Mouse (Mus musculus) forebrain, embryonic 14.5 days (tissue): Measurements from ENCODE around the gene Fahd2a. TPM values are rescaled to one million over a fixed set of nuclear protein-coding genes. Genes with fewer than 3 reads are reported as not detected.

Experiments
- ATAC-seq: fragments of 200-750 bp; cut with Nextera tagmentation; 2 replicates; pipeline ENCODE4 v1.8.0; 2017; ENCODE audit warnings: mild to moderate bottlenecking, moderate library complexity
- DNase-seq: peaks from one replicate; pipeline ENCODE4 v3.0.0-alpha.2; 2015; ENCODE audit warnings: low spot score
- H3K27ac ChIP-seq: fragments of 300-500 bp; sonication (generic); 2 replicates; pipeline ENCODE4 v1.5.1; 2014; ENCODE audit warnings: low read depth, mild to moderate bottlenecking, control low read depth, low read length, moderate library complexity
- H3K27me3 ChIP-seq: fragments of 300-500 bp; sonication (generic); replicated peaks from 2 replicates; pipeline ENCODE4 v1.6.1; 2014; ENCODE audit warnings: low read length, control low read depth, mixed read lengths; ENCODE audit not compliant: control insufficient read depth, insufficient read depth
- H3K36me3 ChIP-seq: fragments of 300-500 bp; sonication (generic); 2 replicates; pipeline ENCODE4 v1.6.1; 2014; ENCODE audit warnings: low read length, control low read depth; ENCODE audit not compliant: control insufficient read depth, insufficient read depth
- H3K4me1 ChIP-seq: fragments of 300-500 bp; sonication (generic); 2 replicates; pipeline ENCODE4 v1.6.1; 2014; ENCODE audit warnings: antibody characterized with exemption, low read length, control low read depth; ENCODE audit not compliant: control insufficient read depth, insufficient read depth
- H3K4me2 ChIP-seq: fragments of 300-500 bp; sonication (generic); 2 replicates; pipeline ENCODE4 v1.6.1; 2014; ENCODE audit warnings: mild to moderate bottlenecking, control low read depth, low read length
- H3K4me3 ChIP-seq: fragments of 300-500 bp; sonication (generic); 2 replicates; pipeline ENCODE4 v1.5.1; 2014; ENCODE audit warnings: low read depth, low read length, control low read depth
- H3K9ac ChIP-seq: fragments of 300-500 bp; sonication (generic); 2 replicates; pipeline ENCODE4 v1.6.1; 2014; ENCODE audit warnings: mild to moderate bottlenecking, low read length, control low read depth, moderate library complexity
- H3K9me3 ChIP-seq: fragments of 300-500 bp; sonication (generic); replicated peaks from 2 replicates; pipeline ENCODE4 v1.6.1; 2016; ENCODE audit warnings: low read length, control low read depth, mixed read lengths; ENCODE audit not compliant: control insufficient read depth
- WGBS: fragments of 180-500 bp; shearing (Covaris S2); extraction: QIAGEN DNeasy Blood & Tissue Kit; methylation state at CpG from one replicate; pipeline ENCODE4 v1.1.7; 2014; 5-methylcytosine and 5-hydroxymethylcytosine counted together
- polyA plus RNA-seq: library from polyadenylated mRNA; unstranded; fragments of >200 nt; fragmentation: Nextera tagmentation; extraction: Ambion mirVana; gene quantifications from 2 replicates; pipeline ENCODE4 v1.2.1, GENCODE M21; 2014

The Fahd2a gene
- polyA plus RNA-seq, 1 experiment from 2014 or later = 32.1 TPM

DNA sequence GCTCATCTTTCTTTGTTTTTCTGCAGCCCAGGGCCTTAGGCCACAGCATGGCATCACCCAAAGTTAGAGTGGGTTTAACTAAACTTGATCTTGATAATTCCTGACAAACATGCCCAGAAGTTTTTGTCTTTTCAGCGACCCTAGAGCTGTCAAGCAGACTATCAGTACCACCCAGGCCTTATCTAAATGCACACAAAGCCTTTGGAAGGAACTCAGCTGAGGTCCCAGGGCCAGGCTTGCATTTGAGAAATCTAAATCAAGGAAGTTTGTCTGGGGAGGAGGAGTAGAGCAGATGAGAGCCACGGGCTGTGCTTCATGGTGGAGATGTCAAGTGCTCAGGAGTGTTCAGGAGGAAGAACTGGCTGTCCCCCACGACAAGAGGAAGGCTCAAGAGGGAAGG is 2.5 kb upstream of the Fahd2a start:
- no peaks in the 10 kb centered on the region for H3K27me3 ChIP-seq
- no peak overlapping the region for H3K27ac ChIP-seq
- DNase-seq (no peak), ATAC-seq (no peak)
- no peak overlapping the region for H3K4me3 ChIP-seq
- H3K9ac ChIP-seq = no peak overlapping the region
- 67% methylated on average over 3 of the region's 3 CpGs for WGBS
- peaks cover 9% of the 10 kb centered on the region for H3K4me1 ChIP-seq
- H3K4me2 ChIP-seq = no peak overlapping the region
- H3K9me3 ChIP-seq = no peaks in the 10 kb centered on the region
- no peaks in the 10 kb centered on the region for H3K36me3 ChIP-seq

DNA sequence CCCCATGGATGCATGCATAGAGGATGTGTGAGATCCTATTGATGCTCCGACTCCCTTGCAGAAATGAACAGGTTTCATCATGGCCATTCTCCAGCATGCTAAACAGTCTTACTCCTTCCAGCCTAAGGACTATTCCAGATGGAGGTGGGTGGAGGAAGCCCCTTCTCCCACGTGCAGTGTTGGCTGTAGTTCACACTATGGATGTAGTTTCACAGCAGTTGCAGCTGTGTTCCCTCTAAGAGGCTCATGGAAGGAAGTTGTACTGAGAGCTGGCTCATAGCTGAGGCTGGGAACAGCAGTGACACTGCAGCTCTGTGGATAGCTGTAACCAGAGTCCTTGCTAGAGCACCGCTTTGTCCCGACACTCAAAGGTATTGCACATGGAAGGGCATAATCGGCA is 6.7 kb downstream of the Fahd2a start:
- DNase-seq (no peak), ATAC-seq (no peak)
- Histone ChIP-seq H3K9me3 (no peaks in the 10 kb centered on the region), H3K4me3 (no peak overlapping the region), H3K4me2 (no peak overlapping the region), H3K27ac (no peak overlapping the region), H3K9ac (no peak overlapping the region), H3K27me3 (no peaks in the 10 kb centered on the region), H3K4me1 (no peaks in the 10 kb centered on the region), H3K36me3 (peaks cover 48% of the 10 kb centered on the region)
- 89% methylated on average over 5 of the region's 5 CpGs for WGBS

DNA sequence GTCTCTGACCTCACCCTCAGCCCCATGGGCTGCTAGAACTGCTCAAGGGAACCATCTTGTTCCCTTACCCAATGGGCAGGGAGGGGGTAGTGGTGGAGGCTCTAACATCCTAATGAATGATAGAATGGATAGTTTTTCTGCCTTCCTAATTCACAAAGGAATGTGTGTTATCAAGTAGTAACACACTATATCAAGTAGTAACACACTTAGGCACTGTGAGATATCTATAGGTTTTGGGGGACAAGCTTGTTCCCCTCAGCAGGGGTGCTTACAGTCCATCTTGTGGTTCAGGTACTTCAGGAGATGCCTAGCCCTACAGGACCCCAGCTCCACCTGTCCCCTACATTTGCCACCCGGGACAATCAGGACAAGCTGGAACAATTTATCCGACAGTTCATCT is 8.8 kb downstream of the Fahd2a start:
- no peak overlapping the region for H3K4me2 ChIP-seq
- H3K27ac ChIP-seq = no peak overlapping the region
- no peak overlapping the region for H3K9ac ChIP-seq
- no peak for DNase-seq
- H3K36me3 ChIP-seq = peaks cover 45% of the 10 kb centered on the region
- H3K27me3 ChIP-seq = no peaks in the 10 kb centered on the region
- ATAC-seq = no peak
- H3K4me1 ChIP-seq = no peaks in the 10 kb centered on the region
- no peaks in the 10 kb centered on the region for H3K9me3 ChIP-seq
- 98% methylated on average over 2 of the region's 2 CpGs for WGBS
- no peak overlapping the region for H3K4me3 ChIP-seq

DNA sequence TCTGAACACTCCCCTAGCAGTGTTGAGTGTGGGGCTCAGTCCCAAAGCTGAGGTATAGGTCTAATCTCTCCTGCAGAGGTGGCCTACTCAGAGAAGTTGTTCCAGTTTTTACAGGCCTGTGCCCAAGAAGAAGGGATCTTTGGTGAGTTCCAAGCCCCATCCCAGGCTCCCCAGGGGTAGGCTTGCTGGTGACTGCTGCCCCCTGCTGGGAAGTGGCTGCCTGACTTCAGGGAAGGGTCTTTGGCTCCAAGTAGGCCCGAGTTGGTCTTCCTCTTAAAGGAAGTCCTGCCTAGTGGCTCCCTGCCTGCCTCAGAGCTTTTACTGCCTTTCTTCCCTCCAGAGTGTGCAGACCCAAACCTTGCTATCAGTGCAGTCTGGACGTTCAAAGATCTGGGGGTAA is 9.2 kb downstream of the Fahd2a start:
- no peak overlapping the region for H3K27ac ChIP-seq
- 58% methylated on average over 2 of the region's 2 CpGs for WGBS
- peak; percentile 32 for DNase-seq
- peaks cover 42% of the 10 kb centered on the region for H3K36me3 ChIP-seq
- H3K27me3 ChIP-seq = no peaks in the 10 kb centered on the region
- H3K9me3 ChIP-seq = no peaks in the 10 kb centered on the region
- no peaks in the 10 kb centered on the region for H3K4me1 ChIP-seq
- H3K4me3 ChIP-seq = no peak overlapping the region
- no peak overlapping the region for H3K9ac ChIP-seq
- 0 out of 2 replicates have a peak, but pooled peaks have one; percentile 32 for ATAC-seq
- no peak overlapping the region for H3K4me2 ChIP-seq

DNA sequence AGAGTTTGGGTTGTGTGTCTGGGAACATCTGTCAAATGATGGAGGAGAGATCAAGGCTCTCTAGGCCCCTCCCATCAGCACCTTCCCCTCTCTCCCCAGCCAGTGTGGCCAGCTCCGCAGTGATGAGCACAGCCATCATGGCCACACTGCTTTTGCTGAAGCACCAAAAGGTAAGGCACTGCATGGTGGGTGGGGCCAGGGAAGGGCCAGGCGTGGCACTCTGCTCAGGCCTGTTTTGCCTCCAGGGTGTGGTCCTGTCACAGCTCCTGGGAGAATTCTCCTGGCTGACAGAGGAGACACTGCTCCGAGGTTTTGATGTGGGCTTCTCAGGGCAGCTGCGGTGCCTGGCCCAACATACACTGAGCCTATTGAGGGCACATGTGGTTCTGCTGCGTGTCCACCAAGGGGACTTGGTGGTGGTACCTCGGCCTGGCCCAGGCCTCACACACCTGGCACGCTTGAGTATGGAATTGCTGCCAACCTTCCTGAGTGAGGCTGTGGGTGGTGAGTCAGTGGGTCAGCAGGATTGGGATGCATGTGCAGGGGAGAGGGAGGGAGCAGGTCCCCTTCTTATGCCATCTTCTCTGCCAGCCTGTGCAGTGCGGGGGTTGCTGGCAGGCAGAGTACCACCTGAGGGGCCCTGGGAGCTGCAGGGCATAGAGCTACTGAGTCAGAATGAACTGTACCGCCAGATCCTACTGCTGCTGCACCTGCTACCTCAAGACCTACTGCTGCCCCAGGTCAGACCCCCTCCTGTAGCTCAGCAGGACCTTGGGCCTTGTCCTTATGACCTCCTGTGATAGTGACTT is 10.7 kb downstream of the Fahd2a start:
- no peak for ATAC-seq
- no peaks in the 10 kb centered on the region for H3K9me3 ChIP-seq
- H3K4me2 ChIP-seq = no peak overlapping the region
- peaks cover 35% of the 10 kb centered on the region for H3K36me3 ChIP-seq
- DNase-seq = no peak
- H3K9ac ChIP-seq = no peak overlapping the region
- no peaks in the 10 kb centered on the region for H3K27me3 ChIP-seq
- no peak overlapping the region for H3K27ac ChIP-seq
- 84% methylated on average over 9 of the region's 9 CpGs for WGBS
- H3K4me3 ChIP-seq = no peak overlapping the region
- H3K4me1 ChIP-seq = no peaks in the 10 kb centered on the region

DNA sequence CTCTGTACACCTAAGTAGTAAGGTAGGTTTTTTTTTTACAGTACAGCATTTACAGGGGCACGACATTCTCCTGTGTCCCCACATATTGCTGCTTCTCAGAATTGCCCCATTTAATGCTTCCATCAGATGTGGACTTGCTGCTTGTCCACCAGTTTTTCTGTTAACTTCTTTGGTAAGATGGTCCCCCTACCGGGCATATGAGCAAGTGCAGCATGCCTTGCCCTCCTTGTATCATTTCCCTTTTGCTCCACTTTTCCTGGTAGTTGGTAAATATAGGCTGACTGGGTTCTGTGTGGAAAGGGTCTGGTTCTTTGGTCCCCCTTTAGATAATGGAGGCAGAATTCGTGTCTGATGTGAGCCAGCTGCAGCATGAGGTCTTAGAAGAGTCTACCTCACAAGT is 14.1 kb downstream of the Fahd2a start:
- Histone ChIP-seq H3K27ac (no peak overlapping the region), H3K4me2 (no peak overlapping the region), H3K4me1 (no peaks in the 10 kb centered on the region), H3K4me3 (no peak overlapping the region), H3K36me3 (0 out of 2 replicates have a peak, but pooled peaks cover 11% of the 10 kb centered on the region), H3K9ac (no peak overlapping the region), H3K27me3 (no peaks in the 10 kb centered on the region), H3K9me3 (no peaks in the 10 kb centered on the region)
- peak; percentile 71 for DNase-seq
- 21% methylated on average over 3 of the region's 3 CpGs for WGBS
- ATAC-seq = no peak

DNA sequence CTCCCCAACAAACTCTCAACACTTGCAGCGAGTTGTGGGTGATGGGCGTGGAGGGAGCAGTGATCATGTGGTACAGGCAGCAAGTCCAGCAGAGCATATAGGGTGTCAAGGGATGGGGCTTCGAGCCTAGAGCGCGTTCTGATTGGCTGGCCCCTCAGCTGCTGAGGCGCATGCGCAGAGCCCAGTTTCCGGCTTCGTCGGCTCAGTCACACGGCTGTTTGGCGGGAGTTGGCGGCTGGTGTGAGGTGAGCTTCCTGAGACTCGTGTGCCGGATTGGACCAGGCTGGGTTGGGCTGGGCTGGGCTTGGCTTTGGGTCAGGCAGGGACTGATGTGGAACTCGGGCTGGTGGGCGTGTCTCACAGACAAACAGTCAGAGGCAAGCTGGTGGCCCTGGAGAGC is 19.4 kb downstream of the Fahd2a start, which contains the start of gene Gpat2:
Gpat2 (plus strand) TSS at position 223 of the 400 bp plus-strand sequence.
- Histone ChIP-seq H3K27me3 (no peaks in the 10 kb centered on the region), H3K4me3 (no peak within 1 kb of the TSS), H3K9ac (no peak within 1 kb of the TSS), H3K27ac (no peak within 1 kb of the TSS), H3K36me3 (no peaks in the 10 kb centered on the region), H3K9me3 (no peaks in the 10 kb centered on the region), H3K4me1 (no peaks in the 10 kb centered on the region), H3K4me2 (no peak within 1 kb of the TSS)
- 86% methylated on average over 17 of the region's 17 CpGs for WGBS
- no peak for DNase-seq
- ATAC-seq = no peak

DNA sequence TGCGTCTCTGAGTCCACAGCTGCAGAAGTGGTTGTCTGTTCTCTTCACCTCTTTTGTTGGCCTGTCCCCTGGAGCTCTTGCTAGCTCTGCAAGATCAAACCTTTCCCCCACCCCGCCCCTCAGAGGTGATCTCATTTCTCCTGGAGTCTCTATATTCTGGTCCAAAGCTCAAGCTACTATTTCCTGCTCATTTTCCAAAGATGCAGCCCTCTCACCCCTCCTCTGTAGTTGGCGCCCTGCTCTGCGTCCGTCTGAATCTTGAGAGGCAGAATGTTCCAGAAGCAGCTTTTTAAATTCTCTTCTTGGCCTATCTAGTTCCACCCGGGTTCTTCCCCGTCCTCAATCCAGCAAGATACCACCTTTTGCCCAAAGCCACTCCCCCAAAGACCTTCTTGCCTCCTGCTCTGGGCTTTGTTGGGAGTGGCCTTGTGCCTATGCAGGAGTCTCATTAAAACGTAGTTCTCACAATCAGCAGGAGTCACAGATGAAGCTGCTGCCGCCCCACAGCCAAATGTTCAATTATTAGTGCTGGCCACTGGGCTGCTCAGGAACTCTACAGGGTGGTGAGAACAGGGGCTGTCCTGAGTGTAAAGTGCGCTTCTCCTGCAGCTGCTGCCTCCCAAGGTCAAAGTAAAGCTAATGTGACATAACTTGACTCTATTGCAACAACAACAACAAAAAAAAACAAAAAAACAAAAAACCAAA is 25.9 kb downstream of the Fahd2a start:
- Histone ChIP-seq H3K9me3 (no peaks in the 10 kb centered on the region), H3K27me3 (no peaks in the 10 kb centered on the region), H3K4me3 (no peak overlapping the region), H3K4me2 (no peak overlapping the region), H3K4me1 (no peaks in the 10 kb centered on the region), H3K9ac (no peak overlapping the region), H3K36me3 (no peaks in the 10 kb centered on the region), H3K27ac (no peak overlapping the region)
- no peak for ATAC-seq
- no peak for DNase-seq
- 67% methylated on average over 10 of the region's 10 CpGs for WGBS

DNA sequence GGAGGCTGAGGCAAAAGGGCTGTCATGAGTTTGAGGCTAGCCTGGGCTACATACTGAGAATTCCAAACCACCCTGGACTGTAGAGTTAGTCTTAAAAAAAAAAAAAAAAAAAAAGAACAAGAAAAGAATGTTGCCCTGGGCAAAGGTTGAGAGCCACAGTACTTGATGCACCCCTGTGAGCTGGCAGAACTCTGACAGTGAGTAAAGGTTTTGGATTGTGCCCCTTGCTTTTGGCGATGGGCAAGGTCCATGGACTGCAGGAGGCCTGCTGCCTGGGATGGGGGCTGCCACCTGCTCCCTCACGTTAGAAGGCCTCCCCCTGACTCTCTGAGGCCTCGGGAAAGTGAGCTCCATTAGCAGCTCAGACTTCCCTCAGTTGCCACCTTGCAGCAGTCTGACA is 27.7 kb downstream of the Fahd2a start:
- H3K4me2 ChIP-seq = no peak overlapping the region
- no peak overlapping the region for H3K9ac ChIP-seq
- DNase-seq (no peak), ATAC-seq (no peak)
- no peak overlapping the region for H3K27ac ChIP-seq
- no peaks in the 10 kb centered on the region for H3K9me3 ChIP-seq
- 63% methylated on average over 3 of the region's 3 CpGs for WGBS
- no peaks in the 10 kb centered on the region for H3K4me1 ChIP-seq
- no peak overlapping the region for H3K4me3 ChIP-seq
- H3K36me3 ChIP-seq = no peaks in the 10 kb centered on the region
- no peaks in the 10 kb centered on the region for H3K27me3 ChIP-seq
